Mouse (Mus musculus) ZHBTc4 (cell line): ENCODE results near the gene Trp53bp1.

Source experiments
- DNase-seq: peaks from one replicate; pipeline ENCODE4 v3.0.0-alpha.2; 2011; ENCODE audit warnings: low read depth, low spot score

Gene Trp53bp1

GRCm38 (mm10) chr2:121271236-121271927, at the start of gene Trp53bp1:
Gene Trp53bp1, minus strand, starts transcription at chr2:121271407.
- peak; percentile 97 for DNase-seq

- no peak for DNase-seq
These were observed 45.1 kb upstream of the Trp53bp1 start for GRCm38 (mm10) chr2:121316278-121316677.

GRCm38 (mm10) chr2:121308997-121309416, 37.8 kb upstream of the Trp53bp1 start:
- peak; percentile 55 for DNase-seq

GRCm38 (mm10) chr2:121300036-121300435, 28.8 kb upstream of the Trp53bp1 start:
- DNase-seq = no peak

GRCm38 (mm10) chr2:121299471-121299870, 28.3 kb upstream of the Trp53bp1 start:
- DNase-seq = no peak

GRCm38 (mm10) chr2:121298131-121298530, 26.9 kb upstream of the Trp53bp1 start:
- DNase-seq = peak; percentile 54

- DNase-seq = no peak
These were observed 26.5 kb upstream of the Trp53bp1 start for GRCm38 (mm10) chr2:121297701-121298100.

GRCm38 (mm10) chr2:121296754-121297231, 25.6 kb upstream of the Trp53bp1 start:
- no peak for DNase-seq

GRCm38 (mm10) chr2:121295608-121296571, 24.7 kb upstream of the Trp53bp1 start:
- DNase-seq = no peak

- DNase-seq = no peak
These were observed 23.8 kb upstream of the Trp53bp1 start for GRCm38 (mm10) chr2:121294753-121295607.

GRCm38 (mm10) chr2:121294182-121294581, 23.0 kb upstream of the Trp53bp1 start:
- peak; percentile 78 for DNase-seq

GRCm38 (mm10) chr2:121292316-121293013, 21.3 kb upstream of the Trp53bp1 start:
- DNase-seq = no peak

- DNase-seq = no peak
These were observed 18.7 kb upstream of the Trp53bp1 start for GRCm38 (mm10) chr2:121289730-121290540.

- peak; percentile 99 for DNase-seq
These were observed 17.9 kb upstream of the Trp53bp1 start, which contains the start of gene Map1a for GRCm38 (mm10) chr2:121288901-121289729. Gene Map1a, plus strand, starts transcription at chr2:121289600.

GRCm38 (mm10) chr2:121287850-121288249, 16.6 kb upstream of the Trp53bp1 start:
- no peak for DNase-seq

- DNase-seq = no peak
These were observed 815 bp upstream of the Trp53bp1 start for GRCm38 (mm10) chr2:121271928-121272516.

- DNase-seq = peak; percentile 82
These were observed 529 bp downstream of the Trp53bp1 start for GRCm38 (mm10) chr2:121270521-121271235.

- no peak for DNase-seq
These were observed 2.8 kb downstream of the Trp53bp1 start for GRCm38 (mm10) chr2:121268446-121268845.
